Mouse (Mus musculus) kidney, embryonic 14.5 days (tissue): ENCODE data around the gene Snx12. TPM values are rescaled to one million over a fixed set of nuclear protein-coding genes. Genes with fewer than 3 reads are reported as not detected.
"Not testable (repeated sequence)": the region's sequence is repeated elsewhere in the genome, so short reads cannot be mapped to it uniquely, and the experiment has no call there.

ENCODE experiments used
- ATAC-seq: fragments of 200-750 bp; cut with Nextera tagmentation; 2 replicates; pipeline ENCODE4 v1.8.0; 2017; ENCODE audit warnings: moderate number of reproducible peaks, mild to moderate bottlenecking, moderate TSS enrichment, moderate library complexity; ENCODE audit not compliant: low FRiP score, low TSS enrichment
- H3K27ac ChIP-seq: fragments of 300-500 bp; sonication (generic); 2 replicates; pipeline ENCODE4 v1.5.1; 2014; ENCODE audit warnings: low read depth, mild to moderate bottlenecking, low read length, moderate library complexity, mixed read lengths
- H3K27me3 ChIP-seq: fragments of 300-500 bp; sonication (generic); 2 replicates; pipeline ENCODE4 v1.6.1; 2014; ENCODE audit warnings: mild to moderate bottlenecking, low read length; ENCODE audit not compliant: control insufficient read depth, insufficient read depth
- H3K36me3 ChIP-seq: fragments of 300-500 bp; sonication (generic); 2 replicates; pipeline ENCODE4 v1.6.1; 2014; ENCODE audit warnings: low read length, mixed read lengths; ENCODE audit not compliant: control insufficient read depth, insufficient read depth
- H3K4me1 ChIP-seq: fragments of 300-500 bp; sonication (generic); 2 replicates; pipeline ENCODE4 v1.6.1; 2014; ENCODE audit warnings: low read length, mixed read lengths; ENCODE audit not compliant: control insufficient read depth, insufficient read depth
- H3K4me2 ChIP-seq: fragments of 300-500 bp; sonication (generic); replicated peaks from 2 replicates; pipeline ENCODE4 v1.6.1; 2014; ENCODE audit warnings: low read depth, mild to moderate bottlenecking, low read length
- H3K4me3 ChIP-seq: fragments of 300-500 bp; sonication (generic); 2 replicates; pipeline ENCODE4 v1.5.1; 2014; ENCODE audit warnings: mild to moderate bottlenecking, low read length
- H3K9ac ChIP-seq: fragments of 300-500 bp; sonication (generic); 2 replicates; pipeline ENCODE4 v1.6.1; 2014; ENCODE audit warnings: low read depth, mild to moderate bottlenecking, low read length, moderate library complexity
- H3K9me3 ChIP-seq: fragments of 300-500 bp; sonication (generic); 2 replicates; pipeline ENCODE4 v1.6.1; 2016; ENCODE audit warnings: low read length; ENCODE audit not compliant: control insufficient read depth
- WGBS: fragments of 180-500 bp; shearing (Covaris S2); extraction: QIAGEN DNeasy Blood & Tissue Kit; methylation state at CpG from one replicate; pipeline ENCODE4 v1.1.7; 2014; 5-methylcytosine and 5-hydroxymethylcytosine counted together
- polyA plus RNA-seq: library from polyadenylated mRNA; unstranded; fragments of >200 nt; fragmentation: Nextera tagmentation; extraction: Ambion mirVana; gene quantifications from 2 replicates; pipeline ENCODE4 v1.2.1, GENCODE M21; 2014

Gene Snx12
- polyA plus RNA-seq, 1 experiment from 2014 or later, result 43.1 TPM

GRCm38 (mm10) chrX:101126474-101126955 lies 95.8 kb downstream of the Snx12 start:
- H3K27me3 ChIP-seq, result no peaks in the 10 kb centered on the region
- no peak overlapping the region for H3K27ac ChIP-seq
- no peak overlapping the region for H3K9ac ChIP-seq
- H3K4me2 ChIP-seq, result no peak overlapping the region
- H3K4me3 ChIP-seq, result no peak overlapping the region
- H3K36me3 ChIP-seq, result no peaks in the 10 kb centered on the region
- WGBS, result 57% methylated on average over 7 of the region's 7 CpGs
- no peak for ATAC-seq
- H3K9me3 ChIP-seq, result no peaks in the 10 kb centered on the region
- no peaks in the 10 kb centered on the region for H3K4me1 ChIP-seq

GRCm38 (mm10) chrX:101120546-101120945 lies 101.8 kb downstream of the Snx12 start:
- no peaks in the 10 kb centered on the region for H3K27me3 ChIP-seq
- H3K4me3 ChIP-seq, result no peak overlapping the region
- H3K4me1 ChIP-seq, result no peaks in the 10 kb centered on the region
- 58% methylated on average over 1 of the region's 1 CpGs for WGBS
- H3K36me3 ChIP-seq, result no peaks in the 10 kb centered on the region
- no peak overlapping the region for H3K27ac ChIP-seq
- H3K9me3 ChIP-seq, result no peaks in the 10 kb centered on the region
- H3K4me2 ChIP-seq, result no peak overlapping the region
- H3K9ac ChIP-seq, result no peak overlapping the region
- ATAC-seq, result no peak

- Histone ChIP-seq H3K4me2 (peak within 1 kb of the TSS; percentile 52), H3K4me1 (no peaks in the 10 kb centered on the region), H3K9me3 (no peaks in the 10 kb centered on the region), H3K27me3 (no peaks in the 10 kb centered on the region; the same call in 1 of the 2 replicates), H3K9ac (peak within 1 kb of the TSS; percentile 18; the same call in 1 of the 2 replicates), H3K27ac (no peak within 1 kb of the TSS), H3K4me3 (peak within 1 kb of the TSS; percentile 31), H3K36me3 (no peaks in the 10 kb centered on the region)
- ATAC-seq, result no peak
- WGBS, result 38% methylated on average over 11 of the region's 11 CpGs
Observed at GRCm38 (mm10) chrX:101085920-101086319, 136.4 kb downstream of the Snx12 start, which contains the start of gene Slc7a3. TSS of gene Slc7a3 (minus strand) at chrX:101086020.

- peak; percentile 71; the same call in 1 of the 2 replicates for ATAC-seq
- H3K9ac ChIP-seq, H3K27me3 ChIP-seq, H3K9me3 ChIP-seq, H3K27ac ChIP-seq, H3K36me3 ChIP-seq, H3K4me1 ChIP-seq: not testable (repeated sequence)
- 13% methylated on average over 7 of the region's 9 CpGs for WGBS
- Histone ChIP-seq H3K4me2 (peak overlapping the region; percentile 52), H3K4me3 (peak overlapping the region; percentile 31)
Observed at GRCm38 (mm10) chrX:101085211-101085610, 137.2 kb downstream of the Snx12 start.

GRCm38 (mm10) chrX:101084192-101084591 lies 138.2 kb downstream of the Snx12 start:
- Histone ChIP-seq H3K27me3 (no peaks in the 10 kb centered on the region; the same call in 1 of the 2 replicates), H3K9me3 (no peaks in the 10 kb centered on the region), H3K9ac (no peak overlapping the region), H3K4me2 (no peak overlapping the region), H3K4me1 (no peaks in the 10 kb centered on the region), H3K27ac (no peak overlapping the region), H3K36me3 (no peaks in the 10 kb centered on the region), H3K4me3 (no peak overlapping the region)
- no peak for ATAC-seq
- 54% methylated on average over 2 of the region's 2 CpGs for WGBS

- no peaks in the 10 kb centered on the region for H3K4me1 ChIP-seq
- no peak overlapping the region for H3K27ac ChIP-seq
- no peak for ATAC-seq
- H3K9ac ChIP-seq, result no peak overlapping the region
- H3K36me3 ChIP-seq, result no peaks in the 10 kb centered on the region
- H3K9me3 ChIP-seq, result no peaks in the 10 kb centered on the region
- H3K4me3 ChIP-seq, result no peak overlapping the region
- H3K27me3 ChIP-seq, result no peaks in the 10 kb centered on the region
- H3K4me2 ChIP-seq, result no peak overlapping the region
- 64% methylated on average over 1 of the region's 1 CpGs for WGBS
Observed at GRCm38 (mm10) chrX:101065245-101065644, 157.1 kb downstream of the Snx12 start.

- H3K4me1 ChIP-seq, result no peaks in the 10 kb centered on the region
- no peaks in the 10 kb centered on the region for H3K27me3 ChIP-seq
- H3K4me3 ChIP-seq, result no peak overlapping the region
- H3K9me3 ChIP-seq, result no peaks in the 10 kb centered on the region
- ATAC-seq, result no peak
- no peaks in the 10 kb centered on the region for H3K36me3 ChIP-seq
- no peak overlapping the region for H3K4me2 ChIP-seq
- 64% methylated on average over 2 of the region's 2 CpGs for WGBS
- no peak overlapping the region for H3K9ac ChIP-seq
- no peak overlapping the region for H3K27ac ChIP-seq
Observed at GRCm38 (mm10) chrX:101063503-101063902, 158.9 kb downstream of the Snx12 start.

GRCm38 (mm10) chrX:101059541-101059940 lies 162.8 kb downstream of the Snx12 start, which contains the start of gene Tex11:
TSS of gene Tex11 (minus strand) at chrX:101059667.
- WGBS, result 87% methylated on average over 31 of the region's 31 CpGs
- H3K4me1 ChIP-seq, result no peaks in the 10 kb centered on the region
- H3K4me3 ChIP-seq, result no peak within 1 kb of the TSS
- H3K9me3 ChIP-seq, result no peaks in the 10 kb centered on the region
- H3K4me2 ChIP-seq, result no peak within 1 kb of the TSS
- H3K36me3 ChIP-seq, result no peaks in the 10 kb centered on the region
- H3K9ac ChIP-seq, result no peak within 1 kb of the TSS
- no peak within 1 kb of the TSS for H3K27ac ChIP-seq
- H3K27me3 ChIP-seq, result no peaks in the 10 kb centered on the region
- no peak for ATAC-seq
